13 mouse cellular contexts compared by ENCODE assay signal in the genomic region with DNA sequence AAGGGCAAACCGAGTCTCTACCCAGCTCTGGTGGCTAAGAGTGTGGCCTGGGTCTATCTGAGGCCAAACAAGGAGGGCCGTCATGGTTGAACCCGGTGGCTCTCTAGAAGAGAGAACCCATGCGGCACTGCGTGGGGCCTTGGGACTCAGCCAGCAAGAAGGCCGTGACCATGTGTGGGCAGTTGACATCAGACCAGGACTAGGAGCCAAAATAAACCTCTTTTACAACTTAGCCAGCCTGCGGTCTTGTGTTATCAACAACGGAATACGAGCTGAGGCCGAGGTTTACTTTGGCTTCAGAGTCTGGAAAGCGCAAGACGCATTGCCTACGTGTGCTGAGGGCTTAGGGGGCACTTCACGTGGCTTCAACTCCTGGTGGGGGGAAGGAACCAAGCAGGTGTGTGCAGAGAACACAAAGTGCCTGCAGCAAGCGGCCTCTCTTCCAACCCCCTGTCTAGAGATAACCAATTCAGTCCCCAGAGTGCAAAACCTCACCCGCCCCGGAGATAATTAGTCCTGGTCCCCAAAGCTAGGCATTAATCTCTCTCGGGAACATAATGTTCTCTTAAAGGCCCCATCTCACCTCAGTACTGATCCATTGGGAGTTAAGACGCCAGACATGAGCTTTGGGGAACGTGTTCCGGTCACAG. TPM values are rescaled to one million over a fixed set of nuclear protein-coding genes. Genes with fewer than 3 reads are reported as not detected.
A peak's percentile ranks its signal among the peaks of the same experiment; 100 is the strongest.
DNase-seq lines count a peak whose midpoint lies in the region; ATAC-seq and TF ChIP-seq lines count a peak whose summit lies in the region.
"Had no signal": no experiment of that assay in that cellular context is flagged by ENCODE, and none has a peak within 500 bp of the region (broad histone marks: within the 10 kb centered on the region; RNA-seq: fewer than 3 reads in every experiment).

No protein-coding gene starts in this region.

- no peak for TF ChIP-seq POLR2A in lung, adult 2 months (IDR thresholded peaks at IDR 0.05; ENCODE audit: borderline replicate concordance, extremely low read depth, low read depth, low read length)

- no peak overlapping the region for H3K9ac ChIP-seq in heart, postnatal 0 days (replicated peaks; ENCODE audit: low read depth, low read length)
- H3K9ac ChIP-seq: liver, embryonic 14.5 days had no signal

- H3K9me3 ChIP-seq in heart, postnatal 0 days (replicated peaks; ENCODE audit: control insufficient read depth, low read length), result no peaks in the 10 kb centered on the region

- H3K27ac ChIP-seq in heart, postnatal 0 days (ENCODE audit: low read depth), result no peak overlapping the region
- H3K27ac ChIP-seq: hindbrain, embryonic 10.5 days; layer of hippocampus, adult 2 months; liver, embryonic 14.5 days had no signal

- TF ChIP-seq CTCF in heart, postnatal 0 days (IDR thresholded peaks at IDR 0.05; ENCODE audit: low read depth), result no peak
- no peak for TF ChIP-seq CTCF in lung, adult 2 months (IDR thresholded peaks at IDR 0.05; ENCODE audit: insufficient read depth, low read length)

- DNase-seq in ovary, postnatal 36 days (ENCODE audit: low spot score), result peak; percentile 60
- DNase-seq in ovary, postnatal 10 days (ENCODE audit: low spot score), result no peak
- no peak for DNase-seq in heart, postnatal 0 days (ENCODE audit: low spot score)
- DNase-seq in lung, adult 2 months, result peak; percentile 43
- DNase-seq in thymus, postnatal 10 days (ENCODE audit: low spot score in 2 of 2), result no peak
- no peak for DNase-seq in cerebellum, postnatal 14 days
- DNase-seq in left cerebral cortex, postnatal 14 days (ENCODE audit: low spot score in 2 of 2), result no peak
- DNase-seq: retina, postnatal 1 day had no signal

- ATAC-seq in heart, postnatal 0 days (ENCODE audit: insufficient read depth, low read depth), result peak; percentile 22; the same call in 1 of the 2 replicates
- no peak for ATAC-seq in granulocyte monocyte progenitor cell, adult 5-6 weeks (replicated peaks; ENCODE audit: poor library complexity, severe bottlenecking)

- H3K4me1 ChIP-seq in heart, postnatal 0 days (ENCODE audit: control insufficient read depth, insufficient read depth), result peaks cover 23% of the 10 kb centered on the region
- peaks cover 7% of the 10 kb centered on the region; the same call in 1 of the 2 replicates for H3K4me1 ChIP-seq in lung, adult 2 months (ENCODE audit: control insufficient read depth, insufficient read depth, low read length)

- H3K27me3 ChIP-seq in heart, postnatal 0 days (ENCODE audit: control insufficient read depth, insufficient read depth, low read length), result no peaks in the 10 kb centered on the region

- no peaks in the 10 kb centered on the region for H3K36me3 ChIP-seq in heart, postnatal 0 days (replicated peaks; ENCODE audit: control insufficient read depth, insufficient read depth, low read length)
- H3K36me3 ChIP-seq: hindbrain, embryonic 10.5 days had no signal

- 43% methylated on average over 21 of the region's 21 CpGs for WGBS in heart, postnatal 0 days
- 58% methylated on average over 21 of the region's 21 CpGs for WGBS in lung, adult 2 months

- TF ChIP-seq EP300 in heart, postnatal 0 days (IDR thresholded peaks at IDR 0.05; ENCODE audit: low read depth), result no peak

- H3K4me2 ChIP-seq in heart, postnatal 0 days (ENCODE audit: low read depth, low read length), result no peak overlapping the region

- intact Hi-C loops in left cerebral cortex, postnatal 14 days (cut with DNase I), result no loop called here

- no peak overlapping the region for H3K4me3 ChIP-seq in heart, postnatal 0 days (ENCODE audit: low read depth, low read length)
- H3K4me3 ChIP-seq in lung, adult 2 months (replicated peaks; ENCODE audit: extremely low read depth, low read depth, low read length), result no peak overlapping the region
- H3K4me3 ChIP-seq: hindbrain, embryonic 10.5 days; layer of hippocampus, adult 2 months had no signal

RNA-seq across cellular contexts. Expression of a gene that starts 45.9 kb away (rescaled TPM):
- total RNA-seq in heart, postnatal 0 days (2014; rRNA removed; ENCODE audit: low replicate concordance), result 0.54 and 4.0 TPM in 2 replicates
- 0.60 and 0.71 TPM in 2 replicates for polyA plus RNA-seq in heart, postnatal 0 days (2015; fragmentation: Nextera tagmentation; extraction: Ambion mirVana)
- polyA plus RNA-seq in lung, adult 2 months (2012; rRNA removed), result 3.7 and 4.8 TPM in 2 replicates
- under 1 TPM; 0.19 to 0.64 TPM for total RNA-seq in left cerebral cortex, postnatal 14 days (2021)
- total RNA-seq in granulocyte monocyte progenitor cell, adult 5-6 weeks (2014; fragmentation: Nextera tagmentation), result not detected in 2 replicates
- total RNA-seq in granulocyte monocyte progenitor cell, adult 5-6 weeks (2017), result not detected in 2 replicates
- total RNA-seq: monocyte, adult 5-6 weeks had no signal
- polyA plus RNA-seq: liver, embryonic 14.5 days had no signal

Comparison
In these comparisons a context has a peak if more than half of its experiments do, and no peak if none do; other contexts are left out.
1. DNase-seq: peak in ovary, postnatal 36 days (single experiment) and lung, adult 2 months (single experiment); none in ovary, postnatal 10 days (single experiment), heart, postnatal 0 days (single experiment), thymus, postnatal 10 days (0 of 2), cerebellum, postnatal 14 days (0 of 2) and left cerebral cortex, postnatal 14 days (0 of 2).